27 mouse cellular contexts compared by ENCODE assay signal in genomic region chr5:73217116-73217515, GRCm38 (mm10).
"Had no signal": no experiment of that assay in that cellular context is flagged by ENCODE, and none has a peak within 500 bp of the region (broad histone marks: within the 10 kb centered on the region; RNA-seq: fewer than 3 reads in every experiment).

No protein-coding gene starts in this region.

- H3K4me2 ChIP-seq: heart, embryonic 11.5 days; heart, embryonic 13.5 days; heart, embryonic 15.5 days; hindbrain, embryonic 13.5 days; hindbrain, embryonic 15.5 days; kidney, embryonic 15.5 days; limb, embryonic 12.5 days; liver, embryonic 11.5 days; liver, embryonic 13.5 days had no signal

- H3K4me1 ChIP-seq: hindbrain, embryonic 13.5 days; kidney, embryonic 15.5 days; limb, embryonic 10.5 days; limb, embryonic 12.5 days had no signal

- H3K9me3 ChIP-seq: heart, embryonic 13.5 days; heart, embryonic 15.5 days; hindbrain, embryonic 13.5 days; hindbrain, embryonic 15.5 days; kidney, embryonic 15.5 days; limb, embryonic 10.5 days; limb, embryonic 12.5 days; liver, embryonic 13.5 days had no signal

- H3K27ac ChIP-seq: heart, adult 2 months; heart, embryonic 15.5 days; hindbrain, embryonic 13.5 days; hindbrain, embryonic 15.5 days; hindbrain, postnatal 0 days; kidney, embryonic 15.5 days; kidney, postnatal 0 days; limb, embryonic 10.5 days; limb, embryonic 12.5 days; liver, embryonic 13.5 days had no signal

- ATAC-seq: hindbrain, postnatal 0 days; intestine, embryonic 16.5 days had no signal

- H3K4me3 ChIP-seq: heart, adult 2 months; heart, embryonic 13.5 days; heart, embryonic 15.5 days; hindbrain, embryonic 13.5 days; hindbrain, embryonic 15.5 days; kidney, embryonic 15.5 days; limb, embryonic 10.5 days; limb, embryonic 12.5 days; liver, embryonic 13.5 days had no signal

- H3K9ac ChIP-seq: heart, embryonic 13.5 days; heart, embryonic 15.5 days; hindbrain, embryonic 13.5 days; hindbrain, embryonic 15.5 days; kidney, embryonic 15.5 days; limb, embryonic 12.5 days; liver, embryonic 13.5 days had no signal

- H3K27me3 ChIP-seq: heart, embryonic 13.5 days; heart, embryonic 15.5 days; hindbrain, embryonic 13.5 days; hindbrain, embryonic 15.5 days; kidney, embryonic 15.5 days; limb, embryonic 12.5 days; liver, embryonic 13.5 days had no signal

- DNase-seq: gastrocnemius, postnatal 14 days; gastrocnemius, postnatal 36 days; heart, adult 11 months; heart, adult 2 months; heart, postnatal 14 days; heart, postnatal 36 days; kidney, adult 11 months; kidney, adult 2 months; kidney, adult 9 months; kidney, postnatal 14 days; kidney, postnatal 36 days; layer of hippocampus, adult 9-11 months; layer of hippocampus, postnatal 36 days; liver; liver, embryonic 13.5 days had no signal
